Mouse (Mus musculus) cerebellum, adult 11-12 months (tissue): ENCODE data around the gene Nyx.

ENCODE experiments used
- DNase-seq: peaks from one replicate; pipeline ENCODE4 v3.0.0; 2022

Nyx gene

DNA sequence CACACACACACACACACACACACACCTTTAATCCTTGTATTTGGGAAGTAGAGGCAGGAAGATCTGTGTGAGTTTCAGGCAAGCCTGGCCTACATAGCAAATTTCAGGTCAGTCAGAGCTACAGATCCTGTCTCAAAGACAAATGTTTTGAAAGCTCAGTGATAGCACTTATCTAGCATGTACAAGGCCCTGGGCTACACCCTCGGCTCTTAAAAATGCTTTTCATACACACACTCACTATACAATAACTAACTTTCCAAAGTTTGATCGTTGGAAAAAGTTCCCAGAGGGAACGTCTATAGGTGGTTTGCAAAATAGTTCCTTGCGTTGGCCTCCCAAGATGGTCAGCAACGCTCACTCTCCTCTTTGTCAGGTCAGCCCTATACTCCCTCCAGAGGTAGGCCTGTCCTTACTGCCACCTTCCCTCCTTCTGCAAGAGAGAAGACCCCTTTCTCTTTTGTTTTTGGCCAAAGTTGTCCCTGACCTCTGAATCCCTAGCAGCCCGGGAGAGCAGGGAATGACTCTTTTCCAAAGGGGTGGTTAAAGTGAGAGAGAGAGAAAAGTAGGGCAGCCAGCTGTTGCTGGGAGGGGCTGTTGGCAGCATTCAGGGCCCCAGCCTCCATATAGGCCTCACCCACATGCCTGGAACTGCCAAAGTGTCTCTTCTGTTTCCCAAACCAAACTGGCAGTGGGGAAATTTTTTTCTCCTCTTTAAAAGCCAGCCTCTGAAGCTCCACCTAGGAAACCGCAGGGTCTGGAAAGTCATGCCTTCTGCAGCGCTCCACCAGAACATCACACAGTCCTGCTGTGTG is 29.2 kb downstream of the Nyx start:
- no peak for DNase-seq

DNA sequence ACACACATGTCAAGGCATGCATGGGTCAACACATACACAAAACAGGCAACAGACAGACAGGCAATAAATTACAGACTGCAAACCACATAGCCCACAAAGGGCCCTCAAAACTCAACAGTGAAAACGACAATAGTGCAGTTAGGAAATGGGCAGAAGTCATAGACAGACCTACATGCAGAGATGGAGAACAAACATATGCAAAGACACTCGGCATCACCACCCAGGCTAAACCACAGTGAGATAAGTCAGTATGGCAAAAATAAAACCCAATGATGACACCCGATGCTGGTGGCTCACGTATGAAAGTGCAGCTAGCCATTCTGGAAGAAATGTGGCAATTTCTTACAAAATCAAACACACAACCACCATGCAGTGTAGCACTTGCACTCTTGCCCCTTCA is 34.4 kb downstream of the Nyx start:
- DNase-seq: no peak

DNA sequence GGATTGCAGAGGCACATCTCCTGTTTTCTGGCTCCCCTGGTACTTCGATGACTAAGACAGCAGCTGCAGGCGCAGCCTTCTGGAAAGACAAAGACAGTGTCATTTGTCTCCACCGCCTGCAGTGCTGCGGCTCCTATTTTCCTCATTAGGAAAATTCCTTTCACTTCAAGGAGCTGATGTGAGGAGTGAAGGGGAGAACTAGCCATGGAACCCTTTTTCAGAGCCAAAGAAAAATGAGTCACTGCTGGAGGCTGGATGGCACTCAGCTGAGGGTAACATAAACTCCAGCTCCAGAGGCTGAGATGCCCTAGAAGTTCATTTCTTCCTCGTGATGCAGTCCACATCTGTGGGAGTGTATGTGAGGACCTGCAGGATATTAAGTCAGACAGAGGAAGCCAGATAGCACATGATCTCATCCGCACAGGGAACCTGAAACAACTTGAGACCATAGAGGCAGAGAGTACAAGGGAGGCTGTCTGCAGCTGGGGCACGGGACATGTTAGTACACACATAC is 37.0 kb downstream of the Nyx start:
- no peak for DNase-seq

DNA sequence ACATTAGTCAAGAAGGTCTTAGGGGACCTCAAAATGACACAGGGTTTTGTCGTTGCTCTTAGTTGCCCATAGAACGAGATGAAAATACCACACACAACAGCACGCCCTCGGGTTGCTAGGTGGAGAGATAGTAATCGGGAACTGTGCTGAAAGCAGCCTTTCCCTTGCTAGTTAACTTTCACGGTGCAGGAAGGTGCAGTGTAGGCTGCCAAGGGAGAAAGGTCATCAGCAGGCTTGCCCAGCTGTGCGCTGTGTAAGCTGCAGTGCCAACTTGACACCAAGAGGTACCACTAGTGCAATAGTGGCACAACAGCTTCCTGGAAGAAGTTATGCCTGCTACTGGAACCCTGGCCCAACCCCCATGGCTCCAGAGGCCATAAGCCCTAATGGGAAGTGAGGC is 38.5 kb downstream of the Nyx start:
- no peak for DNase-seq

DNA sequence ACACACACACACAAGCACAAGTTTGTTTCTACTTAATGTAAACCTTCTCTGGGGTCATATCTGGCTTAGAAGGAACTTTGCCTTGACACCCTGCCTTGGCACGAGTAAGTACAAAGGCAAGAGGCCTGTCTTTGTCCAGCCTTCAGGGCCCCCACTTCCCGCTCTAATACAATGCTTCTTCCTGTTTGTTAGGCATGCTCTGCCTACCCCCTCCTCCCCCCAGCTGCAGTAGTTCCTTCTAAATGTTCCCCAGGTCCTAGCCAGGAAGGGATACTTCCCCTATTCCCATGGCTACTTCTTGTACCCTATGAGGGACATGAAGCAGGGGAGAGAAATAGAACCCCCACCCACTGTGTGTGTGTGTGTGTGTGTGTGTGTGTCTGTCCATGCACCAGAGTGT is 40.5 kb downstream of the Nyx start:
- DNase-seq: no peak

DNA sequence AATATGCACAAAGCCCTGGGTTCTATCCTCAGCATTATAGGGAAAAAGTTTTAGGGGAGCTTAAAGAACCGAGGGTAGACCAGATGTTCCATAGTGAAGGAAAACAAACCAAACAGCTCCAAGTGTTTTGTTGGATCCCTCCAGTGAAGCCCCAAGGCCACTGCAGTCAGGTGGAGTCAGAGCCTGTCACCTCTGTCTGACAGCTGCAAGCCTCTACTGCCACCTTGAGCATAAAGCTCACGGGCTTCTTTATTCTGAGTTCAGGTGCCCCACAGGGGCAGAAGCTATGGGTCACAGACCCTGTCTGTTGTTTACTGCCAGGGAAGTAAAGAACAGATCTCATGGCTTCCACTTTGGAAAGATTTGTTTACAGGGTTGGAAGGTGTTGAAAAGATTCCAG is 47.2 kb downstream of the Nyx start:
- no peak for DNase-seq

DNA sequence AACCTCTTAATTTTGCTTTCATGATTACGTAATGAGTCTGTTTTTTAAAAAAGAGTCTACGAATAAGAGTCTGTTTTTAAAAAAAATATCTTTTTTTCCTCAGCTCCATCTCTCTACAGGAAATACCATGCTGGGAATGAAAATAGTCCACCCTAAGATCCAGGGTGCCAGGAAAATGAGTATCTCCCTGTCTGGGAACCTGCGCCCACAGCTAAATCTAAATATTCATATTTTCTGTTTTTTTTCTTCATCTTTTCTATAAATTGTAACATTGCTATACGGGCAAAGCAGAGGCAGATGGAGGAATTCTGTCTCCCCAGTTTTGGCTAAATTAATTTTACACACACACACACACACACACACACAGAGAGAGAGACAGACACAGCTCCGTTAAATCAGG is 48.0 kb downstream of the Nyx start:
- DNase-seq: no peak

DNA sequence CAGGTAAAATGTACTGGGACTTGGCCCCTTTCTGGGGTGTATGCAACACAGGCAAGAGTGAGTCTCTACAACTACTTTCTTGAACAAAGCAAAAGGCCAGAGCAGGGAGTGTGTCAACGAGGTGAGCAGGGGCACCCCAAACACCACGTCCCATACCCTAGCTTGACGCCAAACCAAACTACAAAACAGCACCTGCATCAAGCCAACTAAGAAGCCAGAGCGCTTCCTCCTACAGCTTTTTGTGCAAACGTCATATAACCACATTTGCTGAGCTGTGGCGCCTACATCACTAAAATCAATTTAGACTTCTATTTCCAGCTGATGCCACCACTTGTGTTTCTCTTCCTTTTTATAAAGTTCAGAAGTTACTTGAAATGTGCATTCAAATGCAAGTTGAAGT is 50.5 kb downstream of the Nyx start:
- no peak for DNase-seq

DNA sequence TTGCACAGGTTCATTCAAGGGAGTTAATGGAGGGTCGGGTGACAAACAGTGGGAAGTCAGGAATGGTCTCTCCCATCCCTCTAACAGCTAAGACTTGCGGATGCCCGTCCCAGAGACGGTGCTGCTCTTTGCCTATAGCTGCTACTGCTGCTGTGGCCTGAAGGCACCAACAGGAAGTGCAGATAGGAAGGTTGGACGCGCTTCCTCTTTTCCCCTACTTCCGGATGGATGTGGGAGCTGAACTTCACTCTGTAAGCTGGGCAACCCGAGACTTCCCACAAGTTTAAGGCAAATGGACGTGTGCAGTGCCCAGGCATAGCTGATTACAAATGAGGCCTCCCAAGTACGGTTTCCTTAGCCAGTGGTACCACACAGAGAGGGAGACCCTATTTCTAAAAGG is 52.1 kb downstream of the Nyx start:
- no peak for DNase-seq

DNA sequence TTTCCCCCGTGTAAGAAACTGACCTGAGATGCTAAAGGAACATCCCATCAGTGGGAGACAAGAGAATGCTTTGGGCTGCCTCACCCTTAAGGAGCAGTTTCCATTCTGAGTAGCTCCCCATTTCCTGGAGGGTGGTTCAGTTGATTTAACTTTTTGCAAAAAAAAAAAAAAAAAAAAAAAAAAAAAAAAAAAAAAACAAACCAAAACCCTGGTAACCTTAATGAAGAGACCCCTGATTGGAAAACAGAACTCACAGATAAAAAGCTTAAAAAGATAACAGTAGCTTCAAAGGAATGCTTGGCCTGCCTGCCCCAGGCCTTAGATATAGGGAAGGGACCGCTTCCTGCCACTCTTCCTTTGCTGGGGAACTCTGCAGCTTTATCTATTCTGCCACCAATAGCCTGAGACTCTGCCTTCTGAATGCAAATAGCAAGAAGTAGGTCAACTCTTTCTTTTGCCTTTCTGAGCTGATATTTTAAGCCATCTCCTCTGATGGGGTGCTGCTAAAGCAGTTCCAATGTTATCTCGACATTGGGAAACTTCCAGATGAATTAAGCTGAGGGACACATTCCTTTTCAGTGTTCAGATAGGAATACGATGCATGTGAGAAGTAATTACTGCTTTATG is 53.0 kb downstream of the Nyx start:
- DNase-seq: no peak

DNA sequence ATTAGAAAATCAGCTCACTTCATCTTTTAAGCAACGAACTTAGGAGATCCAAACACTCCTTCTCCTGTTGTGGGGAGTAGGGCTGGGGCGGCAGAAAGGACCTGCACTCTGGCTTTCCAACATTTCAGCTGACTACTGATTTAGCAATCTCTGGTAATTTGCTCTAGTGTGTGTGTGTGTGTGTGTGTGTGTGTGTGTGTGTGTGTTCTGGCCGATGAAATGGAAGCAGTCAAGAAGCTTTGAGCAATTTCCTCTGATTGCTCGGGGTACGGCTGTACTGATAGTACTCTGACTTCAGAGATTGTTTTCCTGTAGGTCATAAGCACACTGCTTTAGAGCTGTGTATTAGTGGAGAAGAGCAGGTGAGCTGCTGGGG is 53.5 kb downstream of the Nyx start:
- DNase-seq: no peak

DNA sequence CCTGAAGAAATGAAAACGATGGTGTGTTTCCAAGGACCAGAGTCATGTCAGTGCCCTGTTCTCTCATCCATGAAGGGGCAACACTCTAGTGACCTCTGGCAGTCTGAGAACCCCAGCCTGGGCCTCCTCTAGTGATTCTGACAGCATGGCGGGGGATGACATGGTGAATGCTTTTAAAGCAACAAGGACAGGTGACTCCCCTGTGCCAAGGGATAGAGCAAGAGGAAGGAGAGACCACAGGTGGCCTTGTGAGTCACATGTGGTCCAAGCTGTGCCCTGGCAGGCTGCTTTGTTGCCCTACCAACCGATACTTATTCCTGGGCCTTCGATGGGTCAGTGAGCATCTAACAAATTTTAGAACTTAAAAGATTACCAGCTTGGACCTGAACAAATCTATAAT is 54.7 kb downstream of the Nyx start:
- peak; percentile 58 for DNase-seq

DNA sequence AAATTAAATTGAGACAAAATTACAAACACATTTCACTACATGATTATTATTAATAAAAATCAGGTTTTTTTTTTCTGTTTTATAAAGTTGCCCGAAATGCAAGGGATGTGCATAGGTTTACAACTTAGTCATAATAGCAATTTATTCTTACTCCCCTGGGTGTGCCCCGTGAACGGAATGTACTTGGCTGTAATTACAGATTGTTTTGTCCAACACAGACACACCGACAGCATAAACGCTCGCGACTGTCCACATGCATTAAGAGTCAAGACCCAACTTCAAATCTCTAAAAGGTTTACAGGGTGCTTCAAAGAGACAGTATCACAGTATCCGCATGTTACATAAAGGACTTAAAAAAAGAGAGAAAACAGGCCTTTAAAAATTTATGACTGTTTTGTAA is 55.4 kb downstream of the Nyx start:
- DNase-seq: no peak
